Mouse (Mus musculus) ES-E14 (cell line): ENCODE measurements around the gene Snx4. TPM values are rescaled to one million over a fixed set of nuclear protein-coding genes. Genes with fewer than 3 reads are reported as not detected.

ENCODE experiments used
- DNase-seq: peaks from one replicate; pipeline ENCODE4 v3.0.0-alpha.2; 2013; ENCODE audit warnings: low read depth, low spot score
- H3K27ac ChIP-seq: 2 replicates; pipeline ENCODE4 v1.5.1; 2012; ENCODE audit warnings: low read depth, mild to moderate bottlenecking, low read length, moderate library complexity, mixed read lengths; ENCODE audit not compliant: poor library complexity, insufficient read depth, severe bottlenecking
- H3K36me3 ChIP-seq: 2 replicates; pipeline ENCODE4 v1.6.1; 2012; ENCODE audit warnings: mild to moderate bottlenecking, low read length, moderate library complexity, mixed read lengths; ENCODE audit not compliant: control insufficient read depth, poor library complexity, insufficient read depth, severe bottlenecking
- H3K4me1 ChIP-seq, 2 experiments: fragments of 150-350 bp in 1 of 2; sonication (generic) in 1 of 2; 2 replicates each; pipeline ENCODE4 v1.6.1; 2012; ENCODE audit warnings: low read length in 2 of 2, mild to moderate bottlenecking in 1 of 2, mixed read lengths in 1 of 2; ENCODE audit not compliant: control insufficient read depth in 2 of 2, insufficient read depth in 2 of 2, poor library complexity in 1 of 2
- H3K4me3 ChIP-seq, 2 experiments: fragments of 150-350 bp in 1 of 2; sonication (generic) in 1 of 2; 2 replicates each; pipeline ENCODE4 v1.5.1; 2012; ENCODE audit warnings: low read length in 2 of 2, low read depth in 1 of 2, mild to moderate bottlenecking in 1 of 2, mixed read lengths in 1 of 2; ENCODE audit not compliant: insufficient read depth in 1 of 2, poor library complexity in 1 of 2, severe bottlenecking in 1 of 2
- H3K9ac ChIP-seq: 2 replicates; pipeline ENCODE4 v1.6.1; 2012; ENCODE audit warnings: low read depth, mild to moderate bottlenecking, low read length, mixed read lengths; ENCODE audit not compliant: poor library complexity, insufficient read depth, severe bottlenecking
- H3K9me3 ChIP-seq: fragments of 150-350 bp; sonication (generic); 2 replicates; pipeline ENCODE4 v1.6.1; 2012; ENCODE audit warnings: low read depth, mild to moderate bottlenecking, low read length; ENCODE audit not compliant: control insufficient read depth, insufficient read depth
- CHD2 ChIP-seq: IDR thresholded peaks from 2 replicates; pipeline ENCODE4 v1.6.1; 2014; ENCODE audit warnings: mild to moderate bottlenecking, low read depth, low read length, inconsistent platforms
- HCFC1 ChIP-seq: IDR thresholded peaks from 2 replicates; pipeline ENCODE4 v1.6.1; 2012; ENCODE audit warnings: low read length, inconsistent platforms, borderline replicate concordance; ENCODE audit not compliant: insufficient read depth
- MAFK ChIP-seq: IDR thresholded peaks from 2 replicates; pipeline ENCODE4 v1.6.1; 2014; ENCODE audit warnings: mild to moderate bottlenecking, low read depth, low read length, inconsistent platforms; ENCODE audit not compliant: insufficient read depth
- ZC3H11A ChIP-seq: IDR thresholded peaks from 2 replicates; pipeline ENCODE4 v1.6.1; 2012; ENCODE audit warnings: low read depth, mild to moderate bottlenecking, inconsistent platforms, low read length, borderline replicate concordance
- ZNF384 ChIP-seq: IDR thresholded peaks from 2 replicates; pipeline ENCODE4 v1.6.1; 2012; ENCODE audit warnings: low read depth, low read length, inconsistent platforms
- in situ Hi-C, 2 experiments: fragments of 600-800 bp; cut with MboI; formaldehyde crosslinking; loops; one replicate each; pipeline ENCODE4 v1.15.1; 2025; ENCODE audit warnings: low sequenced_read_pairs in 2 of 2, inconsistent platforms in 1 of 2; ENCODE audit not compliant: unreplicated experiment in 2 of 2
- total RNA-seq: library from RNA; depleted of rRNA; stranded (reverse); fragments of 300-350 nt; gene quantifications from 2 replicates; pipeline ENCODE4 v1.2.3, GENCODE M21; 2012

Snx4 gene
- total RNA-seq, 1 experiment, result 54.9 TPM

DNA sequence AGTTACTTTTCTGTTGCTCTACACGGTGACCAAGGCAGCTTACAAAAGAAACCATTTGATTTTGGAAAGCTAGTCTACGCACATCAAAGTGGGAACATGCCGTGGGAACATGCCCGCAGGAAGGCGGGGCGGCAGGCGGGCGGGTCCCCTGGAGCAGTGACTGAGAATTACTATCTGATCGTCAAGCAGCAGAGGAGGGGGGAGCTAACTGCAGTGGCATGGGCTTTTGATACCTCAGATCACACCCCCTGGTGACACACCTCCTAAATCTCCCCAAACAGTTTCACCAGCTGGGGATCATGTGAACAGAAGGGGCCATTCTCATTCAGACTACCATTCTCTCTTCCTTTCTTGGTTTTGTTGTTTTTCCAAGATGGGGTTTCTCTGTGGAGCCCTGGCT, 37.3 kb downstream of the Snx4 start:
- peak; percentile 29 for DNase-seq
- in situ Hi-C loops, result no loop called here
- Histone ChIP-seq H3K9ac (no peak overlapping the region), H3K27ac (no peak overlapping the region), H3K9me3 (no peaks in the 10 kb centered on the region), H3K4me1 (no peaks in the 10 kb centered on the region; a peak in 1 of 4 replicates), H3K36me3 (peaks cover 21% of the 10 kb centered on the region), H3K4me3 (no peak overlapping the region)
- no peak for TF ChIP-seq CHD2
- no peak for TF ChIP-seq ZC3H11A
- TF ChIP-seq HCFC1, result no peak
- no peak for TF ChIP-seq ZNF384
- no peak for TF ChIP-seq MAFK

DNA sequence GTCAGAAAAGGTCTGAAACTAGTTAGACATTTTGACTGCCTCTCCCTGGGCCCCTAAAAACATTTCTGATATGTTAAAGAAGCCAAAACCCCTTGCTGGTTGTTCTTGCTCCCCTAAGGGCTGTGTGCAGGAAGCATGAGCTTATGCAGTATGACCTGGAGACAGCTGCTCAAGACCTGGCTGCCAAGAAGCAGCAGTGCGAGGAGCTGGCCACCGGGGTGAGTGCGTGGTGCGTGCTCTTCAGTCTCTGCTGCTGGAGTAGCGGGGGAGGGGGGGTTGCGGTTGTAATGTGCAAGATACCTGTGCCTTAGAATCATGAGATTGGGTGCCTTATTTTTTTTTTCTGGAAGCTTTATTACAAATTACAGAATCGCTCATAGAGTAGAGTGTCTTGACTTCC, 38.7 kb downstream of the Snx4 start:
- Histone ChIP-seq H3K9me3 (no peaks in the 10 kb centered on the region), H3K4me3 (no peak overlapping the region), H3K4me1 (no peaks in the 10 kb centered on the region; a peak in 1 of 4 replicates), H3K27ac (no peak overlapping the region), H3K36me3 (peaks cover 27% of the 10 kb centered on the region), H3K9ac (no peak overlapping the region)
- no peak for DNase-seq
- in situ Hi-C loops, result no loop called here
- TF ChIP-seq ZNF384 (no peak), CHD2 (no peak), HCFC1 (no peak), MAFK (no peak), ZC3H11A (no peak)

DNA sequence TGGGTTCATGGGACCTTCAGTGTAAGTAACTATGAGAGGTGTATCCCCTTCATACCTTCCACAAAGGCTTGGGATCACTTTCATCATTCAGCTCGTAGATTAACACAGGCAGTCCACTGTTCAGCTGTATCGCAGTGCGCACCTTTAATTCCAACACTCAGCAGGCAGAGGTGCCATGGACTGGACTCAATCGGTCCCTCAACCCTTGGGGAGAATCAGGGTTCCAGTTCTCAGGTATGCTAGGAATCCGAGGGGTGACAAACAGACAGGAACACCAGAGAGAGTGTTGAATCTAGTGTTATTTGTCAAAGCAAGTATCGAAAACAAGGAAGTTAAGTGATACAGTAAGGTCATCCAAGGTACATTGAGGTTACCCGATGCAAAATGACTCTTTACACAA, 41.0 kb downstream of the Snx4 start:
- H3K4me3 ChIP-seq, result no peak overlapping the region

DNA sequence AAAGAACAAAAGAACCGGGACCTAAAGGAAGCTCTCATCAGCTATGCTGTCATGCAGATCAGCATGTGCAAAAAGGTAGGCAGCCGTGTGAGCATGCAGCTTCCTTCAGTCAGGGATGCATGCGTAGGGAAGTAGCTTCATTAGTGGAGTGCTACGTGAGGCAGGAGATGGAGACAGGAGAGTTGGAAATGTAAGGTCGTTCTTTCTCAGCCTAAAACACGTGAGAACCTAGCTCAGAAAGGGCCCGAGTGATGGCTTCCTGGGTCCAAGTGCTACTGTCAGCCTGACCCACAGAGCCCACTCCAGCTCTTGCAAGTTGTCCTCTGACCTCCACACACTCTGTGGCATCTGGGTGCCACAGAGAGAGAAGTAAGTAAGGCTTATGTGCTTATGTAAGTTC, 43.4 kb downstream of the Snx4 start:
- no peak overlapping the region for H3K9ac ChIP-seq
- no peak overlapping the region for H3K27ac ChIP-seq
- no peak for TF ChIP-seq HCFC1
- no peak for TF ChIP-seq ZC3H11A
- TF ChIP-seq CHD2, result no peak
- TF ChIP-seq ZNF384, result no peak
- TF ChIP-seq MAFK, result no peak
- in situ Hi-C loops, result no loop called here
- no peak for DNase-seq
- H3K36me3 ChIP-seq, result peaks cover 29% of the 10 kb centered on the region
- no peaks in the 10 kb centered on the region for H3K9me3 ChIP-seq
- no peak overlapping the region for H3K4me3 ChIP-seq
- no peaks in the 10 kb centered on the region for H3K4me1 ChIP-seq

More for the DNA sequence above, 41.0 kb downstream of the Snx4 start:
- TF ChIP-seq MAFK, result no peak
- no peak overlapping the region for H3K9ac ChIP-seq
- H3K36me3 ChIP-seq, result peaks cover 29% of the 10 kb centered on the region
- no peak overlapping the region for H3K27ac ChIP-seq
- no peaks in the 10 kb centered on the region for H3K9me3 ChIP-seq
- H3K4me1 ChIP-seq, result no peaks in the 10 kb centered on the region; a peak in 1 of 4 replicates
- DNase-seq, result no peak
- in situ Hi-C loops, result no loop called here

DNA sequence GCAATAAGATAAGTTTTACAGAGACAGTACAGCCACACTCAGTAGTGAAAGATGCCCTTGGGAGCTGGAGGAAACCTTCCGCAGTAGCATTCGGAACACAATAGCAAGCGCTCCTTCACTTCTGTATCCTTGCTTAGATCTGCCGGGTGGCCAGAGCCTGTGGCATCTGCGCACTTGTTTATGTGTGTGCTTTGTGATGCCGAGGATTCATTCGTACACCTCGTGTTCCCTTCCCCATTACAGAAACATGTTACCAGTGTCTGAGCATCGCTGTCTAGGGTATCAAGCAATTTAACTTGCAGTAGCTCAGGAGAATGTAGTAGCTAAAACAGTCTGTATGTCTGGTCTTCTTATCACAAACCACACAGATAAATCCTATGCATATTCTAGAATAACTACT, 44.1 kb downstream of the Snx4 start:
- DNase-seq, result no peak
- Histone ChIP-seq H3K27ac (no peak overlapping the region), H3K9me3 (no peaks in the 10 kb centered on the region), H3K9ac (no peak overlapping the region), H3K36me3 (peaks cover 29% of the 10 kb centered on the region), H3K4me1 (no peaks in the 10 kb centered on the region), H3K4me3 (no peak overlapping the region)
- in situ Hi-C loops, result no loop called here
- TF ChIP-seq ZC3H11A (no peak), CHD2 (no peak), ZNF384 (no peak), MAFK (no peak), HCFC1 (no peak)
